Mouse (Mus musculus) lung, embryonic 14.5 days (tissue): ENCODE results near the gene Calhm2. TPM values are rescaled to one million over a fixed set of nuclear protein-coding genes. Genes with fewer than 3 reads are reported as not detected.

Experiments
- ATAC-seq: fragments of 200-750 bp; cut with Nextera tagmentation; 2 replicates; pipeline ENCODE4 v1.8.0; 2017; ENCODE audit warnings: mild to moderate bottlenecking, moderate TSS enrichment, moderate library complexity; ENCODE audit not compliant: insufficient read depth
- DNase-seq: peaks from one replicate; pipeline ENCODE4 v3.0.0-alpha.2; 2015
- H3K27ac ChIP-seq: fragments of 300-500 bp; sonication (generic); 2 replicates; pipeline ENCODE4 v1.5.1; 2014; ENCODE audit warnings: low read depth, mild to moderate bottlenecking, moderate library complexity
- H3K27me3 ChIP-seq: fragments of 300-500 bp; sonication (generic); 2 replicates; pipeline ENCODE4 v1.6.1; 2014; ENCODE audit warnings: low read length, control low read depth; ENCODE audit not compliant: insufficient read depth
- H3K36me3 ChIP-seq: fragments of 300-500 bp; sonication (generic); 2 replicates; pipeline ENCODE4 v1.6.1; 2014; ENCODE audit warnings: control low read depth; ENCODE audit not compliant: insufficient read depth
- H3K4me1 ChIP-seq: fragments of 300-500 bp; sonication (generic); 2 replicates; pipeline ENCODE4 v1.6.1; 2014; ENCODE audit warnings: antibody characterized with exemption, control low read depth; ENCODE audit not compliant: insufficient read depth
- H3K4me2 ChIP-seq: fragments of 300-500 bp; sonication (generic); 2 replicates; pipeline ENCODE4 v1.6.1; 2014; ENCODE audit warnings: mild to moderate bottlenecking
- H3K4me3 ChIP-seq: fragments of 300-500 bp; sonication (generic); 2 replicates; pipeline ENCODE4 v1.5.1; 2014; ENCODE audit warnings: low read depth, low read length
- H3K9ac ChIP-seq: fragments of 300-500 bp; sonication (generic); 2 replicates; pipeline ENCODE4 v1.6.1; 2014
- H3K9me3 ChIP-seq: fragments of 300-500 bp; sonication (generic); 2 replicates; pipeline ENCODE4 v1.6.1; 2016; ENCODE audit warnings: low read depth, low read length, control low read depth
- CTCF ChIP-seq: IDR thresholded peaks from 2 replicates; pipeline ENCODE4 v1.5.1; 2016; ENCODE audit warnings: antibody characterized with exemption, low read depth
- WGBS: fragments of 180-500 bp; shearing (Covaris S2); extraction: QIAGEN DNeasy Blood & Tissue Kit; methylation state at CpG from one replicate; pipeline ENCODE4 v1.1.7; 2014; 5-methylcytosine and 5-hydroxymethylcytosine counted together
- polyA plus RNA-seq: library from polyadenylated mRNA; unstranded; fragments of >200 nt; fragmentation: Nextera tagmentation; extraction: Ambion mirVana; gene quantifications from 2 replicates; pipeline ENCODE4 v1.2.1, GENCODE M21; 2014

The Calhm2 gene
- polyA plus RNA-seq, 1 experiment from 2014 or later: 2.4 TPM

DNA sequence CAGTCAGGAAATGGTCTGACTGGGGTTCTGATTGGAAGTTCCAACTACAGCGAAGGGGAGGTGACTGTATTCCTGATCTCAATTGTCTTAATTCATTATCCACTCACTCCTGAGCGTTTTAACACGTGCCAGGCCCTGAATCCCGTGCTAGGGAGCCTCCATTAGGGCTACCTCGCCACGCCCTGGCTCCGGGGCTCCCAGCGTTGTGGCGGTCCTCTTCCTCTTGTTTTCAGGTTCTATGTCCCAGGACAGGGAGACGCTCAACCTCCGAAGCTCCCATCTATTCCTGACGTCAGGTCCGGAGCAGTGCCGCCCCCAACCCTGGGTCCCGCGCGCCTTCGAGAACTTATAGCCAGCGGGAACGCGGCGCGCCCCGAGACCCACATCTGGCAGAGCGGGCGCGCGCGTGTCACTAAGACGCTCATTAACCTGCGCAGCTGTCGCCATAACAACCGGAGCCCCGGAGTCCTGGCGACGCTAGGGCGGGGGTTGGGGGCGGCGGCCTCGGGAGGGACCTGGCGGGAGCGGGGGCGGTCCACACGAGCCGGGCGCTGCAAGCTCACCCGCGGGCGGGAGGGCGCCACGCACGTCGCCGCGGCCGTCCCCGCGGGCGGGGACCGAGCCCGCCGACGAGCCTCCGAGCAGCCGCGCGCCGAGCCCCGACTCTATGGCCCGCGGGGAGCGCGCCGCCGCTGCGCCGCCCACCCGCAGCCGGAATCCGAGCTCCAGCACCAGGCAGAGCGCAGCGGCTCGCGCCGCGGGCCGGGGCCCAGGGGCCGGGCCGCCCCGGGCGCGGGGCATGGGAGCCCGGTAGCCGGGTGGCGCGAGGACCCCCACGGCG lies 40.6 kb upstream of the Calhm2 start, which contains the start of gene Neurl1a:
Gene Neurl1a, plus strand, starts transcription at position 390 of the 841 bp plus-strand sequence.
- ATAC-seq: peak; percentile 55
- no peaks in the 10 kb centered on the region for H3K36me3 ChIP-seq
- no peaks in the 10 kb centered on the region; the same call in 1 of the 2 replicates for H3K9me3 ChIP-seq
- H3K27me3 ChIP-seq: peaks cover 33% of the 10 kb centered on the region
- H3K9ac ChIP-seq: peak within 1 kb of the TSS; percentile 57
- H3K27ac ChIP-seq: peak within 1 kb of the TSS; percentile 12
- H3K4me3 ChIP-seq: peak within 1 kb of the TSS; percentile 69
- WGBS: under 1% methylated on average over 73 of the region's 98 CpGs
- H3K4me2 ChIP-seq: peak within 1 kb of the TSS; percentile 100
- peak; percentile 74 for DNase-seq
- H3K4me1 ChIP-seq: peaks cover 4% of the 10 kb centered on the region; the same call in 1 of the 2 replicates
- no peak for TF ChIP-seq CTCF

DNA sequence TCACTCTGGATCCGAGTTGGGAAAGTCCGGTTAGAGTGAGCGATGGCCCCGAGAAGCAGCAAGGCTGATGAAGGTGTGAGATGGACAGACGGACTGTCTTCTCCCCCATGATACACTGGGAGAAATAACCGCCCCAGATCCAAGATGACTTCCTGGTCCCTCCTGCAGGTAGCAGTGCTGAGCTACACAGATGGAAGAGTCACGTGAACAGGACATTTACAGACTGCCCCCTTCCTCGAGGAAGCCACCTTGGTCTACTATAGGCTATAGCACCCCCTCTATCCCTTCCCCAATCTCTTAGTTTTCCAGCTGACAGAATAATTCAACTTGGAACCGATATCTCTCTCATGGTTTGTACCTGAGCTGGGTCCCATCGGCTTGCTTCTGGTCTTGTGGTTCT lies 39.9 kb upstream of the Calhm2 start:
- Histone ChIP-seq H3K9me3 (no peaks in the 10 kb centered on the region; the same call in 1 of the 2 replicates), H3K4me1 (peaks cover 4% of the 10 kb centered on the region; the same call in 1 of the 2 replicates), H3K27ac (no peak overlapping the region), H3K36me3 (no peaks in the 10 kb centered on the region), H3K4me3 (peak overlapping the region; percentile 69), H3K9ac (no peak overlapping the region), H3K27me3 (peaks cover 33% of the 10 kb centered on the region), H3K4me2 (peak overlapping the region; percentile 100)
- ATAC-seq: peak; percentile 64
- TF ChIP-seq CTCF: peak; percentile 65
- DNase-seq: peak; percentile 62
- WGBS: 15% methylated on average over 10 of the region's 10 CpGs

DNA sequence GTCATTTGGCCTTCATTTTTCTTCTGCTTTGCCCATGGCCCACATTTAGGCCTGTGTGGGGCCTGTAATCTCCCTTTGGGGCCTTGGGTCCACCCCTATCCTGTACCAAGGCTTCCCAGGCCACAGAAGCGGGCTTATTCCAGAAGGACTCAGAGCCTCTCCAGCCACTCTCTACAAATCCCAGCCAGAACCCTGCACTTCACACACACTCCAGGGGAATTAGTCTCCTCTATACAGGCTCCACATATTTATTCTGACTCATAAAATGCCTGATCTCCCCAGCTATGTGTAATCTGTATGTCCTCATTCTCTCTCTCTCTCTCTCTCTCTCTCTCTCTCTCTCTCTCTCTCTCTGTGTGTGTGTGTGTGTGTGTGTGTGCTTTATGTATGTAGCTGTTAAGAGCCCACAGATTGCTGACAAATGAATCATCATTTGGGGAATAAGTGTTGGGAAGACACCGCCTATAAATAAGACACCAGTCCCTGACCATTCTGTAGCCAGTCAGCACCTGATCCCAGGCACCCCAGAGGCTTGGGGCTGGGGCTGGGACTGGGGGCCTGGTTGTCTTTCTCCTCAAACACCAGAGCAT lies 38.9 kb upstream of the Calhm2 start:
- Histone ChIP-seq H3K4me3 (no peak overlapping the region), H3K9me3 (no peaks in the 10 kb centered on the region; the same call in 1 of the 2 replicates), H3K36me3 (no peaks in the 10 kb centered on the region), H3K9ac (no peak overlapping the region), H3K27me3 (peaks cover 33% of the 10 kb centered on the region), H3K4me1 (peaks cover 4% of the 10 kb centered on the region; the same call in 1 of the 2 replicates), H3K27ac (no peak overlapping the region), H3K4me2 (no peak overlapping the region)
- DNase-seq (no peak), ATAC-seq (no peak)
- 86% methylated on average over 2 of the region's 2 CpGs for WGBS
- no peak for TF ChIP-seq CTCF

DNA sequence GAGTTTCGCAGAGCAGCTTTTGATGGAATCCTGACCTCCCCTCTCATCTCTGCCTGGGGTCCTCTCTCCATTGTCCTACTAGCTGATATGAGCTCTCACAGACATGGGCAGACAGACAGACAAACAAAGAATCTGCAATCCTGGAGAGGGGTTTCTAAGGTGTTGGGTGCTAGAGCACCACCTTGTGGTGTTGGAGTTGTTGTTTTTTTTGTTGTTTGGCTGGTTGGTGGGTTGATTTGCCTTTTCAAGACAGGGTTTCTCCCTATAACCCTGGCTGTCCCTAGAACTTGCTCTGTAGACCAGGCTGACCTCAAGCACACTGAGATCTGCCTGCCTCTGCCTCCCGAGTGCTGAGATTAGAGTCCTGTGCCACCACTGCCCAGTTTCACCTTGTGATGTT lies 37.4 kb upstream of the Calhm2 start:
- Histone ChIP-seq H3K27ac (no peak overlapping the region), H3K9ac (no peak overlapping the region), H3K27me3 (peaks cover 27% of the 10 kb centered on the region), H3K4me2 (no peak overlapping the region), H3K4me3 (no peak overlapping the region), H3K4me1 (peaks cover 4% of the 10 kb centered on the region; the same call in 1 of the 2 replicates), H3K36me3 (no peaks in the 10 kb centered on the region), H3K9me3 (no peaks in the 10 kb centered on the region)
- ATAC-seq: no peak
- 56% methylated on average over 2 of the region's 2 CpGs for WGBS
- TF ChIP-seq CTCF: peak; percentile 21; the same call in 1 of the 2 replicates
- DNase-seq: no peak

DNA sequence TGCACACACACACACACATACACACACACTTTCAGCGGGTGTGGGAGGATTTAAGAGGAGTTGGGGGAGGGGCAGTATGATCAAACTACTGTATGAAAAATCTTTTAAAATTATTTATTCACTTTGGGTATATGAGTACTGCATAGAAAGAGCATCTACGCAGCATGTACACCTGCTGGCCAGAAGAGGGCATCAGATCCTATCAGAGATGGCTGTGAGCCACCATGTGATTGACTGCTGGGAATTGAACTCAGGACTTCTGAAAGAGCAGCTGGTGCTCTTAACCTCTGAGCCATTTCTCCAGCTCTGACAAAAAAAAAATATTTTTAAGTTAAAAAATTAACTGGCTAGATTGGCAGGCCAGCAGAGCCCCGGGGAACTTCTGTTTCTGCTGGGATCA lies 36.4 kb upstream of the Calhm2 start:
- Histone ChIP-seq H3K9ac (no peak overlapping the region), H3K4me2 (no peak overlapping the region), H3K27me3 (peaks cover 17% of the 10 kb centered on the region), H3K4me3 (no peak overlapping the region), H3K36me3 (no peaks in the 10 kb centered on the region), H3K27ac (no peak overlapping the region), H3K4me1 (peaks cover 4% of the 10 kb centered on the region; the same call in 1 of the 2 replicates), H3K9me3 (no peaks in the 10 kb centered on the region)
- peak; percentile 66 for TF ChIP-seq CTCF
- no peak for ATAC-seq
- 48% methylated on average over 3 of the region's 3 CpGs for WGBS
- DNase-seq: peak; percentile 66

DNA sequence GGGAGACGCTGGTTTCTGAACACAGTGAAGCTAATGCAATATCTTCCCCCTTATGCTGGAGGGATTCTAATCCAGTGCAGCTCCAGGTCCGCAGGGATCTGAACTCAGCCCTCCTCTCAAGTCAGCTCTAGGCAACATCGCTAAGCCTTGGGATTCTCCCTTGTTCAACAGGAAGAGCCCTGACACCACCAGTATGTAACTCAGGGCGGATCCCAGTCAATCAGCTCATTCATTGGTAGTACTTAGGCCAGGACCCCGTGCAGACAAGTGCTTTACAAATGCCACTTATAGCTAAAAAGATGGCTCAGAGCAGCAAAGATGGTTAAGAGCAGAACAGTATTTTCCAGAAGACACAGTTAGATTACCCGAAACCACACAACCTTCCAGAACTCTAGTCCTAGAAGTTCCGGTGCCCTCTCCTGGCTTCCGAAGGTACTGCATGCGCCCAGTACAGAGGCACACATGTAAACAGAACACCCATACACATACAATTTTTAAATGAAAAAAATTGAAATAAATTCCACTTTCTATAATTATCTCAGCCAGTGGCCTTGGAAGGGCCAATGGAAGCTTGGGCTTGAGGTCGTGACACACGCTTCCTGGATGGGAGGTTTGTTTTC lies 30.8 kb upstream of the Calhm2 start:
- peak; percentile 88 for TF ChIP-seq CTCF
- Histone ChIP-seq H3K4me3 (no peak overlapping the region), H3K4me2 (peak overlapping the region; percentile 52), H3K27me3 (no peaks in the 10 kb centered on the region), H3K36me3 (no peaks in the 10 kb centered on the region), H3K9me3 (no peaks in the 10 kb centered on the region), H3K4me1 (no peaks in the 10 kb centered on the region), H3K9ac (no peak overlapping the region), H3K27ac (no peak overlapping the region)
- ATAC-seq (peak; percentile 38; the same call in 1 of the 2 replicates), DNase-seq (peak; percentile 95)
- WGBS: 22% methylated on average over 11 of the region's 11 CpGs

DNA sequence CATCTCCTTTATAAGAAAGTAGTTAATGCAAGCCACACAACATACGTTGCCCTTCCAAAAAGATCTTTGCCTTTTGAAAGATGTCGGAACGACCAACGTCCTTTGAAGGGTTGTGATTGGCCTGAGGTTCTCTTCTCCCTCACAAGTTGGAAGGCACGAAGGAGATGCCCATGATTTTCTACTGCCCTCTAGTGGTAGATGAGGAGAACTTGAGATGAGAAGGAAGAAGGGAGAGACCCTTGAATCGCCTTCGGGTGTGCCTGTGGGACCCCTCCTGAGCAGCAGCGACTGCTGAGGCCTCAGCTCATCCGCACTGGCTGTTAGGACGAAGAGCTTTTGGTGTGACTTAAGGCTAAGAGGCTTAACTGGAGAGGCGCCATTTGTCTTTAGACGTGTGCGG lies 30.1 kb upstream of the Calhm2 start:
- H3K4me1 ChIP-seq: no peaks in the 10 kb centered on the region
- H3K27me3 ChIP-seq: no peaks in the 10 kb centered on the region
- H3K9me3 ChIP-seq: no peaks in the 10 kb centered on the region
- peak overlapping the region; percentile 8; the same call in 1 of the 2 replicates for H3K4me3 ChIP-seq
- H3K27ac ChIP-seq: no peak overlapping the region
- H3K36me3 ChIP-seq: no peaks in the 10 kb centered on the region
- WGBS: 5% methylated on average over 13 of the region's 13 CpGs
- ATAC-seq (peak; percentile 62; the same call in 1 of the 2 replicates), DNase-seq (peak; percentile 84)
- peak overlapping the region; percentile 52 for H3K4me2 ChIP-seq
- peak; percentile 92 for TF ChIP-seq CTCF
- H3K9ac ChIP-seq: no peak overlapping the region
